Mouse (Mus musculus) adrenal gland, postnatal 4 days (tissue): ENCODE results near the gene Cpsf2. TPM values are rescaled to one million over a fixed set of nuclear protein-coding genes. Genes with fewer than 3 reads are reported as not detected.
"Not testable (repeated sequence)": the region's sequence is repeated elsewhere in the genome, so short reads cannot be mapped to it uniquely, and the experiment has no call there.

Source experiments
- DNase-seq, 2 experiments: peaks; one replicate each; pipeline ENCODE4 v3.0.0; 2021 to 2022; ENCODE audit warnings: low spot score in 2 of 2, mixed read lengths in 2 of 2
- long read RNA-seq, 2 experiments: library from polyadenylated mRNA; stranded (forward); transcript quantifications; one replicate each; pipeline ENCODE4 v2.0.0; 2021
- total RNA-seq, 2 experiments: library from RNA; stranded (reverse); gene quantifications; 2 replicates each; pipeline ENCODE4 v1.2.3; 2021

Cpsf2 gene
- 10 to 100 TPM; 35.1 to 35.7 TPM for total RNA-seq
- long read RNA-seq, experiment 1, full-length matches to known transcripts = 8 of 15 reads
- long read RNA-seq, experiment 1, partial matches to known transcripts = 4 of 15 reads
- long read RNA-seq, experiment 1, other reads (novel, unspliced or antisense) = 3 of 15 reads
- long read RNA-seq, experiment 2, full-length matches to known transcripts = 19 of 39 reads
- long read RNA-seq, experiment 2, partial matches to known transcripts = 15 of 39 reads
- long read RNA-seq, experiment 2, other reads (novel, unspliced or antisense) = 5 of 39 reads

GRCm38 (mm10) chr12:101975601-101976571, at the start of gene Cpsf2:
Gene Cpsf2, plus strand, starts transcription at chr12:101975988.
- peak; percentile 69 to 74 for DNase-seq

- DNase-seq = no peak
Measured at GRCm38 (mm10) chr12:101928423-101928822, 47.4 kb upstream of the Cpsf2 start.

- no peak for DNase-seq
Measured at GRCm38 (mm10) chr12:101935223-101935622, 40.6 kb upstream of the Cpsf2 start.

- no peak for DNase-seq
Measured at GRCm38 (mm10) chr12:101937572-101937971, 38.2 kb upstream of the Cpsf2 start.

GRCm38 (mm10) chr12:101947986-101948385, 27.8 kb upstream of the Cpsf2 start:
- no peak for DNase-seq

- DNase-seq = no peak
Measured at GRCm38 (mm10) chr12:101948801-101949200, 27.0 kb upstream of the Cpsf2 start.

- DNase-seq = not testable (repeated sequence)
Measured at GRCm38 (mm10) chr12:101955821-101956220, 20.0 kb upstream of the Cpsf2 start.

- DNase-seq = no peak
Measured at GRCm38 (mm10) chr12:101957079-101957941, 18.5 kb upstream of the Cpsf2 start.

GRCm38 (mm10) chr12:101957942-101958544, 17.7 kb upstream of the Cpsf2 start, which contains the start of gene Atxn3:
Gene Atxn3, minus strand, starts transcription at chr12:101958246.
- peak; percentile 92 to 97 for DNase-seq

GRCm38 (mm10) chr12:101958556-101958955, 17.2 kb upstream of the Cpsf2 start:
- DNase-seq = no peak

- DNase-seq = not testable (repeated sequence)
Measured at GRCm38 (mm10) chr12:101958960-101959780, 16.6 kb upstream of the Cpsf2 start.

GRCm38 (mm10) chr12:101971311-101971710, 4.5 kb upstream of the Cpsf2 start:
- DNase-seq = no peak

GRCm38 (mm10) chr12:101972230-101972629, 3.6 kb upstream of the Cpsf2 start:
- DNase-seq = no peak

- DNase-seq = no peak
Measured at GRCm38 (mm10) chr12:101974571-101974970, 1.2 kb upstream of the Cpsf2 start.

- no peak for DNase-seq
Measured at GRCm38 (mm10) chr12:101975167-101975600, 604 bp upstream of the Cpsf2 start.

GRCm38 (mm10) chr12:101976651-101977403, 1.0 kb downstream of the Cpsf2 start:
- no peak for DNase-seq

- DNase-seq = no peak
Measured at GRCm38 (mm10) chr12:101977404-101977915, 1.7 kb downstream of the Cpsf2 start.

- no peak for DNase-seq
Measured at GRCm38 (mm10) chr12:101978162-101978561, 2.4 kb downstream of the Cpsf2 start.

- DNase-seq = no peak
Measured at GRCm38 (mm10) chr12:101978588-101978987, 2.8 kb downstream of the Cpsf2 start.
